Mouse (Mus musculus): ENCODE results near the gene Cwc25.

DNA sequence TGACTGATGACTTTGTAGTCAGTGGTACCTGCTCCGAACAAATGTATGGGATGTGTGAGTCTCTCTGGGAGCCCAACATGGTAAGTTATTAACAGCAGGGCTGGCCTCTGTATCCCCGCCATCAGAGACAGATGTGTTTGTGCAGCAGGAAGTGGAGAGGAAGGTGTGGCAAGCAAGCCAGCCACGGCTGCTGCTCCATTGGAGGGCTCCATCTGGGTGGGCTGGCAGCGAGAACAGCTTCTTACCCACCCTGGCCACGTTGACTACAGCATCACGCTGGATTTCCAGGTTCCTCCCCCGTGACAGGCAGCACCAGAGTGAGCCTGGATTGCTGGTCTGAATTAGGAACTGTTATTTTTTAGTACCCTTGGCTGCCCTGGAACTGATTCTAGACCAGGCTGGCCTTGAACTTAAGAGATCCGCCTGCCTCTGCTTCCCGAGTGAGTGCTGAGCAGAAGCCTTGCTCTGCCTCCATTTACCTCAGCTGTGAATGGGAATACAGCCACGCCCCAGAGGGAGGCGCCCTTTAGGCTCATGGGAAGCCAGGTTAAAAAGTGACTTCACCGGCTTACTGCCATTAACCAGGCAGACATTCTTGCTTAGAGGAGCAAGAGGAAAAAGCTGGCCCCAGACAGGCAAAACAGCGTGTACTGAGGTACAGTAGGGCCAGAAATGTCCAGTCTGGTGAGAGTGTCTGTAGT, 55.0 kb downstream of the Cwc25 start:
- TF ChIP-seq EP300 (IDR thresholded peaks at IDR 0.05; ENCODE audit: low read depth) (no peak), CTCF (IDR thresholded peaks at IDR 0.05; ENCODE audit: low read depth) (no peak)

All from liver, embryonic 14.5 days (tissue).